Mouse (Mus musculus) MN1 (cell line): ENCODE measurements around the gene Lctl.
"Not testable (repeated sequence)": the region's sequence is repeated elsewhere in the genome, so short reads cannot be mapped to it uniquely, and the experiment has no call there.

ENCODE experiments used
- DNase-seq: peaks from one replicate; pipeline ENCODE4 v3.0.0-alpha.2; 2016; ENCODE audit warnings: low spot score

Lctl gene

DNA sequence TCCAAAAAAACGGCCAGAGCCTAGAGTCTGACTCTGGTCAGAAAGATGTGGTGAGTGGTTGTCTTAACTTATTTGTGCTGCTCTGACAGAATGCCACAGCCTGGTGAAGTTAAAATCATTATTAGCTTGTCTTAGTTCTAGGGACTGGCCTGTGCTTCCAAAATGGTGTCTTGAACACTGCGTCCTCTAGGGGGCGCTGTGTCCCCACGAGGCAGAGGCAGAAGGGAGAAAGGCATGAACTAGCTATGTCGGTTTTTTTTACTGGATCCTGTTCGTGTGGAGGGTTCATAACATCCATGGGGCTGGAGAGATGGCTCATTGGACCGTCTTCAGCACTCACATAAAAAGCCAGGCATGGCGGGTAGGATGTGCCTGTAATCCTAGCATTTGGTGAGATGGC, 3.0 kb downstream of the Lctl start:
- peak; percentile 39 for DNase-seq

DNA sequence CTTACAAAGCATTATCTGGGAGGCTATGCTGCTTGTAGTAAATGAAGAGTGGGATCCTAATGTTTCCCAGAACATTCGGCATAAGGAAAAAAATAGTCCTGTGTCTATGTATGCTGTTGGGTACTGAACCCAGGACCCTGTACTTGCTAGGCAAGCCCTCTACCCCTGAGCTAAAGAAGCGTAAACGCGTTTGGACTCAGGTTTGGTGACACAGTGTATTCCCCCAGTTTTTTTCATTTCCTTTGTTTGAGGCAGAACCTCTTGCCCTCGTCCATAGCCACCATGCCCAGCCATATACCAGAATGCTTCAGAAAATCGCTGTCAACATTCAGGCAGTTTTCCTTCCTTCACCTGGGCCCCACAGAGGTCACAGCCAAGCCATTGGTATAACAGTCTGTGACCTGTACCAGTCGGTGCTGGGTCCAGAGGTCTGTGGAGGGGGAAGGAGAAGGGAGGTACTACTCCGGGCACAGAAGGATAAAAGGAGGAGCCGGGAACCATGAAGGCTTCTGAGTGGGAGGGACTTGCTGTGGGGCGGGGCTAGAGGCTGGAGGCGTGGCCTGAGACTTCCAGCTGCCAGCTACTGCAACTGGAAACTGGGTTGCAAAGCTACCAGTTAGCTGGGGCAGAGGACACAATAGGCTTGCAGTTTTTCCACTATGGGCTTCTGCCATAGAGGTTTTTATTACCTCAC, 3.8 kb downstream of the Lctl start:
- DNase-seq = no peak

DNA sequence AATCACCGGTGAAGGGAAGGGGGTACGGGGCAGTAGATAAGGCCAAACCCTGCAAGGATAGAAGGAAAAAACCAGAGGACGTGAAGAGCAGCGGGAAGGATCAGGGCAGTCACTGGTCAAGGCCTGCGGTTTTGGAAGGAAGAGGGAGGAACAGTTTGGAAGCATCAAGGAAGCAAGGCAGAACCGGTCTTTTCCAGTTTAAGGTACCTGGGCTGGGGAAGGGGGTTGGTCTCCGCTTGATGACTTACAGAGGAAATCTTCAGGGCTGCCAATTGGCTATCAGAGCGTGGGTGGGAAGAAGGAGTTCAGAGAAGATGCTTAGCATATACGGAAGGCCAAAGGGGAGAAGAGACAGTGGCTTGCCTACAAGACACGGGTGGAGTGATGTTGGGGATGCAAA, 5.7 kb downstream of the Lctl start:
- DNase-seq = no peak

DNA sequence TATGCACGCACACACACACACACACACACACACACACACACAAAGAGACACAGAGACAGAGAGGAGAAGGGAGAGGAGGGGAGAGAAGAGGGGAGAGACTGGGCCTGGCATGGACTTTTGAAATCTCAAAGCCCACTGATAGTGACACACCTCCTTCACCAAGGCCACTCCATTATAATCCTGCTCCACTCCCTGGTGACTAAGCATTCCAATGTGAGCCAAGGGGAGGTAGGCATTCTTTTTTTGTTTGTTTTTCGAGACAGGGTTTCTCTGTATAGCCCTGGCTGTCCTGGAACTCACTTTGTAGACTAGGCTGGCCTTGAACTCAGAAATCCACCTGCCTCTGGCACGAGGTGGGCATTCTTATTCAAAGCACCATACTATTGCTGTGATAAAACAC, 7.9 kb downstream of the Lctl start:
- DNase-seq = not testable (repeated sequence)

DNA sequence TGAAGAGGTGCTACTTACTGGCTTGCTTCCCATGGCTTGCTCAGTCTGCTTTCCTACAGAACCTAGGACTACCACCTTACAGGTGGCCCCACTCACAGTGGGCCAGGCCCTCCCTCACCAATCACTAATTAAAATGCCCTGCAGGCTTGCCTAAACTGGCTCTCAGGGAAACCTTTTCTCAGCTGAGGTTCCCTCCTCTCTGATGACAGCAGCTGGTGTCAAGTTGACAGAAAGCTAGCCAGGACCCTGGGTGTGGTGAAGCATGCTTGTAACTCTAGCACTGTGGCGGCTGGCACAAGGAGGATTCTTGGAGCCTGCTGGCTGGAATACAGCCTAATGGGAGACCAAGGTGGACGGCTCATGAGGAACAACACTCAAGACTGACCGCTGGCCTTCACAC, 8.4 kb downstream of the Lctl start:
- no peak for DNase-seq

DNA sequence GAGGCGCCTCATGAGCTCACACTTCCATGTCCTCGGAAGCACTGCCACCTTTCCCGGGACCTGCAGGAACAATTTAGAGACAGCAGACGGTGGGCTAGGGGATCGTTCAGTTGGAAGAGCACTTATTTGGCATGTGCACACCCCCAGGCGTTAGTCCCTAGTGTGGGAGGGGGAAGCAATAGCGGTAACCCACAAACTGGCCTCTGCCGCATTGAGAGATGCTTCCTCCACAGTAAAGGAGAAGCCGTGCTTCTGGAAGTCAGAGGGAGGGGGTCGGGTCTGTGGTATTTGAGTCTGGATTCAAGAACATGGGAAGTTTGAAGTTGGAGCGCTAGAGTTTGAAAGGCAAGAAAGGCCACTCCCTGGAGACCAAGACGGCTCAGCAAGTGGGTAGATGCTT, 9.2 kb downstream of the Lctl start:
- DNase-seq = no peak

DNA sequence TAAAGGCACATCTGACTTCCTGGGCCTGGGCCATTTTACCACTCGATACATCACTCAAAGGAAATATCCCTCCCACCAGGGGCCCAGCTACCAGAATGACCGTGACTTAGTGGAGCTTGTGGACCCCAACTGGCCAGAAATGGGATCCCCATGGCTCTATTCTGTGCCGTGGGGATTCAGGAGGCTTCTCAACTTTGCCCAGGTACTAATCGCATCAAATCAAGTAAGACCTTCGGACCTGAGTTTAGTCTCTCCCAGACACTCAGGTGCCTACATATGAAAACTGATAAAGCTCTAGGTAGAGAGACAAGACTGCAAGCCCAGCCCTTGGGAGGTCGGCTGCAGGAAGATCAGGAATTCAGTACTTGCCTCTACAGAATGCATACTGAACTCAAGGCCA, 14.7 kb downstream of the Lctl start:
- no peak for DNase-seq

DNA sequence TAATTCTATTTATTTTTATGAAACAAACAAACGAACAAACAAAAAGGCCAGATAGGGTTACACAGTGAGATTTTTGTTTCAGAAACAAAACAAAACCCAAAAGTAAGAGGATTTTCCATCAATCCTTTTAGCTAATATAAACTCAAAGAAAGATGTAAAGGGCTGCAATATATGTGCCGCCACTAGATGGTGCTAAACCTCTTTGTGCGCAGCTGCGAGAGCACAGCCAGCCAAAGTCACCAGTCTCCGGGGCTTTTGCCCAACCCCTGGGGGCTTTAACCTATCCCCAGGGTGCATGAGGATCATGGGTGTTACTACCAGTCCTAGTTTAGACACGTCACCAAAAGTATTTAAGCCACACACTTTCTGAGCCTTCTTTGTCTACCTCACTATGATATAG, 21.9 kb downstream of the Lctl start:
- DNase-seq = peak; percentile 50

DNA sequence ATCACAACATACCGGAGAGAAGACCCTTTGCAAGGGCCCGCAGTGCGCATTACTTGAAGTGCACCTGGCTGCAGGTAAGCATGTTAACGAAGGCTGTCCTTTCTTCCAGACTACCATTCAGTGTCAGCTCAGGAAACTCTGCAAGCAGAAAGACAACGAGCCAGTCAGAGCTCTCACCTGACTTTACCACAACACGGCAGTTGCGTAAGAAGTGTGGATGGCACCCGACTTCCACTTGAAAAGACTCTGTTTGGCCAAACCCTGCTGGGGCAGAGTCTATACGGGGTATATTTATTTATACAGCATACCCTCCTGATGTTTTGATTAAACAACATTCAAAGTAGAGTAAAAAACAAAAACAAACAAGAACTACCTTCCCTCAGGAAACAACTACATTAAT, 22.9 kb downstream of the Lctl start:
- DNase-seq = no peak

DNA sequence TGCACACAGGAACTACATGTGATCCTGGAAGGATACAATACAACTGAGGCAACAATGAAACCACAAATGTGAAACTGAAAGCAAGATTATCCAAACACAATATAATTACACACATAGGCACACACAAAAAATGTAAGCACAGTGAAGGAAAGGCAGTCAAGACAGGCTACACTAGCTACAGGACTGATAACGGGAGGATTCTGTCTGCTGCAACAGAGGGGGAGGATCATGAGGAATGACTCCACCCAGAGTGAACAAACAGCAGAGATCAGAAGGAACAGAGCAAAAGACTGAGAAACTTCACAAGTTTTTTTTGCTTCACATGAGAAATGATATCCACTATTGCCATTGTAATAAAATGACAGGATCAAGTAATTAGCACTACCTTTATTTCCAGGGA, 39.7 kb downstream of the Lctl start:
- DNase-seq = no peak

DNA sequence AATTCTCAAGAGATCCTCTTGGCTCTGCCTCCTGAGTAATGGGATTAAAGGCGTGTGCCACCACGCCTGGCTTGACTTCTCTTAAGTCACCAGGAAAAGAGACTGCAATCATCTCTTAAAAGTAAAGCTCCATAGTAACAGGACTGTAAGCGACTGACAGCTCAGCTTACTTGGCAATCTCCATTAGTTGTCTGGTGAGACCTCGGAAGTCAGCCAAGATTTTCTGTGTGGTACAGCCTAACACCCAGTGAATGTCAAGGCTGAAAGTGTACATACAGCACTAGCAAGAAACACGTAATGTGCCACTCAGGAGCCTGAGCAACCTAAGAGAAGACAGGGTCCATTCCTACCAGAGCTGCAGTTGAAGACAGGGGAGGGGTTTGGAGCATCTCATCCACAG, 43.5 kb downstream of the Lctl start:
- peak; percentile 68 for DNase-seq

DNA sequence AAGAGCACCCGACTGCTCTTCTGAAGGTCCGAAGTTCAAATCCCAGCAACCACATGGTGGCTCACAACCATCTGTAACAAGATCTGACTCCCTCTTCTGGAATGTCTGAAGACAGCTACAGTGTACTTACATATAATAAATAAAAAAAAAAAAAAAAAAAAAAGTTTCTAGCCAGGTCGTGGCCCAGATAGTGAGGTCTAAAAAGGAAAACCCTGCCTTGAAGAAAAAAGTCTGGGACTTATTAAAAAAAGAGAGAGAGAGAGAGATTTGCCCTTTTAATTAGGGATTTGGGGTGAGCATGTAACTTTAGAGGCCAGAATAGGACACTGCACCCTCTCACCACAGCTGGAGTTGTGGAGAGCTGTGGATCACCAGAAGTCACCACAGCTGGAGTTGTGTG, 53.0 kb downstream of the Lctl start:
- not testable (repeated sequence) for DNase-seq

DNA sequence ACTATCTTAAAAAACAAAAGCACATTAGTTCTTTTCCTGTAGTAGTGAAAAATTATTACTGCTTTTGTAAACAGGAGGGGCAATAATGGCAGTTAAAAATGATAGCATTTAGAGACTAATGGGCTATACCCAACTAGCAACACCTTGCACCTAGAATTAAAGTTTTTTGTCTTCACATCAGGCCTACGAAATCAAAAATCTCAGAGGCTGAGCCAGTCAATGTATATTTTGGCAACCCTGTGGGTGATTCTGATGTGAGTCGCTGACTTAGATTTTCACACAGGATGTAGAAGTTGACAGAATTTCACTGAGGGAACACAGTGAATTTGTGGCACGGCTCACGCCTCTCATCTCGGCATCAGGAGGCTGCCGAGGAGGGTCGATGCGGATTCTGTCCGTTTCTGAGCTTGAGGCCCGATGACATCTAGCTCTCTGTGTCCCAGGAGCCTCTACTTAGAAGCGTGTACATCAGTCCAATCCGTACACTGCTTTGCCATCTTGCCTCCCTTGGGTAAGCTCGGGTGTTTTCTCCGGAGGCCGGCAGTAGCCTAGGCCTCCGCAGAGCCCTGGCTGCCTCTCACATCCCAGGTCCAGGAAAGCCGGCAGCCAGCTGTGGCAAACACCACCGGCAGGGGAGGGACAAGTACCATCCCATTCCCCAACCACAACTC, 55.3 kb downstream of the Lctl start:
- no peak for DNase-seq

DNA sequence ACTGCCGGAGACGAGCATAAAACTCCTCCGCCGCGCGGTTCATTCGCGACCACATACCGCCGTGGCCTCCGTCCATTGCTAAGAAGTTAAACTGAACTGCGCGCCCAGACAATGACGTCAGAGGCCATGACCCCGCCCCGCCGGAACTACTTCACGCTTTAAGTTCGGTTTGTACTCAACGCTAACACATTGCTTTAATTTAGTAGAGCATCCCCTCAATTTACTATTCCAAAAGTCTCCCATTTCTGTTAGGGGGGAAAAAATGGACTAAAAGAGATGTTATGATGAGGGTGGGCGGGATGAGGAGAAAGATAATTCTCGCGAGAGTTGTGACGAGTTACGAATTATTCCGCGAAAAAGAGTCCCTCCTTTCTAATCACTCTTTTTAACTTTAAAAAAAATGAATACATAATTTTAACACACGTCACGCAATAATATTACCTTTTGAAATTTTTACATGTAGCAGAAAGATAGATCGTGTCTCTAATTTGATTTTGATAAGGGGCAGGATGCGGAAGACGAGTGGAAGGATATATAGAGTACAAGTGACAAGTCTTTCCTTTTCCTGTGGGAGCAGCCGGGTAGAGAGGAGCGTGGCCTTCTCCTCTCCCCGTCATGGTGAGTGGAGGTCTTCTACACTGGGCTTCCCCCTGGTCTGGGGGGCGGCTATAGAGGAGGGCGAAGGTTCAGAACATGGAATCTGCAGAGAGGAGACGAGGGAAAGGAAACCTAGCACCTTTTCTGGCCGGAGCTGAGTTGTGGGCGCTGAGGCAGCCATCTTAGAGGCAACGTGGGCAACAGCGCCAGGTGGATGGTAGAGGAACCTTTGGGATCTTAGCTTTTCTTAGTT, 56.1 kb downstream of the Lctl start, which contains the start of the genes Zwilch and Rpl4:
TSS of gene Zwilch (minus strand) at position 289 of the 850 bp plus-strand sequence.
TSS of gene Rpl4 (plus strand) at position 560 of the 850 bp plus-strand sequence.
- peak; percentile 88 for DNase-seq

DNA sequence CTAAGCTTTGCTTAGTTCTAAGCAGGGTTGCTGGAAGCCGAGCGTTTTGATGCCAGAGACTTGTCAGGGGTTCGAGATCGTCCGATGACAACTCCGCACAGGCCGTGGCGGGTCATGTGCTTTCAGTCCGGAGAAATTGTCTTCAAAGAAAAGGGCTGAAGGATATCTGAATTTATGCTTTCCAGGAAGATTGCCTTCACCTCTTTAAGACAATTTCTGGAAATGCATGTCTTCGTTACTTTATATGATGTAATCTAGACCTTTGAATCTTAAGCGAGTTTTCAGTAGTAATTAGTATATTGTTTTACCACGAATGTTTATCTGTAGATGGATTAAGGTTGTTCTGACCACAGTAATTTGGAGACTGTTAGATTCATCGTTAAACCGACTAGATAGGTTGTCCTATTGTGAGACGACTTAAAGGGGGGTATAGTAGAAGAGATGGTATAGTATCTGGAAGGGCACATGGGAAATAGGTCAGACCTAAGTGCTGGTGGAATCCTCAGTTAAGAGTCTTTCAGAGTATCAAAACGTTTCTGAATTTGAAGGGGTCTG, 56.8 kb downstream of the Lctl start:
- DNase-seq = no peak

DNA sequence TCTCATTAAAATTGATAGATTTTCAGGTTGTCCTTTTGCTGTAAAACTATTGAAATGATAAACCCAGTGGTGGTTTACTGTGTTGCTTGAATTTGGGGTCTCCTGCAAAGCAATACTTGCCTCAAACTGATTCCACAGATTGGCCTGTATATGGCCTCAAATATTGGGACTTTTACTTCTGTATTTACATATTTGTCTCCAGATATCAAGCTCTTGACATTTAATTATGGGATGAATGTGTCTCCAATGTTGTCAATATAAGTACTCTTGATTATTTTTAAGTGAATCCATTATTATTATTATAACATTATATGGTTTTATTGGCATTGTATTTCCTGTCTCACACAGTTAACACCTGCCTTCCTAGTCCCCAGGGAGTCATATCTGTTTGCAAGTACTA, 57.4 kb downstream of the Lctl start:
- no peak for DNase-seq

DNA sequence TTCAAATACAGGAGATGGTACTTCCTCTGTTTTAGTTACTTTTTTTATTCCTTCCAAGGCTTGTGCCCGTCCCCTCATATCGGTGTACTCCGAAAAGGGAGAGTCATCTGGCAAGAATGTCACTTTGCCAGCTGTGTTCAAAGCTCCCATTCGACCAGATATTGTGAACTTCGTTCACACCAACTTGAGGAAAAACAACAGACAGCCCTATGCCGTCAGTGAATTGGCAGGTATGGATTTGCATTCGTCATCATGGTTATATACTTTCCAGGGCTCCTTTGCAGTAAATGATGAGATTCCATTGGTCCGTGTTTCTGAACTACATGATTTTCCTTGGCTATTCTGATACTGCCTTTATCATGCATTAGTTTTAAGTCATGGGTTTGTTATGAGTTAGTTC, 57.8 kb downstream of the Lctl start:
- no peak for DNase-seq

DNA sequence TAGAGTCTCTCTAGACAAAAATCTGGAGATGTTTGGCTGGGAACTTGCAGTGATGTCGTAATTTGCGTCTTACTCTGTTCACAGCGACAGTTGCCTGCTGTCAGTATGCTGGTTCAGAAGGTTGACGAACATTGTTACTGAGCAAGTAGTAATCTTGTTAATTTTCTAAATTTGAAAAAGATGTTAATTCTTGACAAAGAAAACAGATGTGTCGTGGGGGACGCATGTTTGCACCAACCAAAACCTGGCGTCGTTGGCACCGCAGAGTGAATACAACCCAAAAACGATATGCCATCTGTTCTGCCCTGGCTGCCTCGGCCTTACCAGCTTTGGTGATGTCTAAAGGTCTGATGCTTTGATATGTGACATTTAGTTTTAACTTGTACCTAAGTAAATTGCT, 58.4 kb downstream of the Lctl start:
- DNase-seq = no peak

DNA sequence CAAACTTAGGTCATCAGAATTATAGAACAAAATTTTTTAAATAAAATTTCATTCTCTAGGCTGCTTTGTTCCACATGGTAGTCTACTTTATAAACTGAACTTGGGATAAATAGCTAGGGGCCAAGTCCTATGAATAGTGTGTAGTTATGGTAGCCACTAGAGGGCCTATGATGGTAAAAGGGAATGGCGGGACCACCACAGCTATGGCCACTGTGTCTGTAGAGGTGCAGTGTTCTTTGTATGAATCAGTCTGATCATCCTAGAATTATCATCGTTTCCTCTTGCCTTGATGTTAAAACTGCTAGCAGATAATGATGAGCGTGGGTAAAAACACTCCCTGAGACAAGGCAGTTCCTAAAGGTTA, 61.6 kb downstream of the Lctl start:
- peak; percentile 43 for DNase-seq

DNA sequence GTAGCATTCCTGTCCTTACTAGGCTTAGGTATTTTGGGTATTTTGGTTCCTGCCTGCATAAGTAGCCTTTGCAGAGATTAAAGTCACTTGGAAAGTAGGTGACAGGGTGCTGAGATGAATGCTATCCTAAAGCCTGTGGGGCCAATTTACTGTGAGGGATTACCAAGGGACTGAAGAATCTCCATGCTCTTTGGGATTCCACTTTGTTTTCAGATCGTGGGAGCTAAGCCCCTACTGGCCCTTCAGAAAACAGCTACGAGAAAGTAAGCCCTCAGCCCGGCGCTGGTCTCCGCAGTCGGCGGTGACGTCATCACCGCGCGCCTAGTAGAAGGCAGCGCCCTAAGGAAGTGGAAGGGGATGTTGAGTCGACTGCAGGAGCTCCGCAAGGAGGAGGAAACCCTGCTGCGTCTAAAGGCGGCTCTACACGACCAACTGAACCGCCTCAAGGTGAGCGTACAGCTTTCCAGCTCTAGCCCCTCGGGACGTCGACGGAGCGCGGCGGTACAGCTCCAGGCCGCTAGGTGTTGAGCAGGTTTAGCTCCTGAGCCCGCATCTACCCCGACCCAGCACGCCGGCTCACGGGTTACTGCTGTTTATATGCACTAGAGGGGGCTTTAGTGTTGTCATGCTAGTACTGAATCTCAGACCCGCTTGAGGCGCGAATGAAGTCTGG, 62.2 kb downstream of the Lctl start, which contains the start of gene Snapc5:
TSS of gene Snapc5 (plus strand) at position 301 of the 673 bp plus-strand sequence.
- DNase-seq = peak; percentile 60

DNA sequence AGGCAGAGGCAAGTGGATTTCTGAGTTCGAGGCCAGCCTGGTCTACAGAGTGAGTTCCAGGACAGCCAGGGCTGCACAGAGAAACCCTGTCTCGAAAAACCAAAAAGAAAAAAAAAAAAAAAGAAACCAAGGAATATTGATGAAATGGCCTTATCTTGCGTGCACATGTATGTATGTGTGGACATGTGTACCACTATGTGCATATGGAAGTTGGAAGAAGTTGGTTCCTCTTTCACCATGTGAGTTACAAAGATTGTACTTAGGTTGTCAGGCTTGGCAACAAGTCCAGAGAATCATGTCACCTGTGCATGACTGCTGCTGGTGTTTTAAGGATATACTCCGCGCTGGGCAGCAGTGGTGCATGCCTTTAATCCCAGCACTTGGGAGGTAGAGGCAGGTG, 66.3 kb downstream of the Lctl start:
- DNase-seq = not testable (repeated sequence)
